Mouse (Mus musculus) liver, embryonic 16.5 days (tissue): Measurements from ENCODE around the gene Mpv17l. TPM values are rescaled to one million over a fixed set of nuclear protein-coding genes. Genes with fewer than 3 reads are reported as not detected.
"Not testable (repeated sequence)": the region's sequence is repeated elsewhere in the genome, so short reads cannot be mapped to it uniquely, and the experiment has no call there.

Experiments used
- ATAC-seq: fragments of 200-750 bp; cut with Nextera tagmentation; 2 replicates; pipeline ENCODE4 v1.8.0; 2017; ENCODE audit warnings: low read depth, mild to moderate bottlenecking, moderate number of reproducible peaks, moderate library complexity
- H3K27ac ChIP-seq: fragments of 300-500 bp; sonication (generic); 2 replicates; pipeline ENCODE4 v1.5.1; 2014; ENCODE audit warnings: mild to moderate bottlenecking, low read length
- H3K27me3 ChIP-seq: fragments of 300-500 bp; sonication (generic); 2 replicates; pipeline ENCODE4 v1.6.1; 2014; ENCODE audit warnings: low read depth, low read length, mixed read lengths; ENCODE audit not compliant: control insufficient read depth, insufficient read depth
- H3K36me3 ChIP-seq: fragments of 300-500 bp; sonication (generic); 2 replicates; pipeline ENCODE4 v1.6.1; 2014; ENCODE audit warnings: mild to moderate bottlenecking; ENCODE audit not compliant: control insufficient read depth, insufficient read depth
- H3K4me1 ChIP-seq: fragments of 300-500 bp; sonication (generic); 2 replicates; pipeline ENCODE4 v1.6.1; 2014; ENCODE audit warnings: low read depth, low read length, mixed read lengths; ENCODE audit not compliant: control insufficient read depth
- H3K4me2 ChIP-seq: fragments of 300-500 bp; sonication (generic); 2 replicates; pipeline ENCODE4 v1.6.1; 2014; ENCODE audit warnings: low read depth, low read length, mixed read lengths
- H3K4me3 ChIP-seq: fragments of 300-500 bp; sonication (generic); 2 replicates; pipeline ENCODE4 v1.5.1; 2014; ENCODE audit warnings: low read depth, mild to moderate bottlenecking, low read length
- H3K9ac ChIP-seq: fragments of 300-500 bp; sonication (generic); 2 replicates; pipeline ENCODE4 v1.6.1; 2014; ENCODE audit warnings: low read depth, low read length
- H3K9me3 ChIP-seq: fragments of 300-500 bp; sonication (generic); replicated peaks from 2 replicates; pipeline ENCODE4 v1.6.1; 2016; ENCODE audit warnings: low read length; ENCODE audit not compliant: control insufficient read depth
- WGBS: fragments of 180-500 bp; shearing (Covaris S2); extraction: QIAGEN DNeasy Blood & Tissue Kit; methylation state at CpG from one replicate; pipeline ENCODE4 v1.1.7; 2014; ENCODE audit not compliant: insufficient replicate concordance; 5-methylcytosine and 5-hydroxymethylcytosine counted together
- polyA plus RNA-seq: library from polyadenylated mRNA; unstranded; fragments of >200 nt; fragmentation: Nextera tagmentation; extraction: Ambion mirVana; gene quantifications from 2 replicates; pipeline ENCODE4 v1.2.1, GENCODE M21; 2015

Mpv17l gene
- polyA plus RNA-seq, 1 experiment from 2014 or later: 2.8 TPM

- no peak overlapping the region for H3K4me3 ChIP-seq
- no peaks in the 10 kb centered on the region for H3K27me3 ChIP-seq
- no peak overlapping the region for H3K27ac ChIP-seq
- WGBS: 70% methylated on average over 6 of the region's 6 CpGs
- no peaks in the 10 kb centered on the region for H3K9me3 ChIP-seq
- ATAC-seq: no peak
- H3K4me1 ChIP-seq: no peaks in the 10 kb centered on the region
- no peak overlapping the region for H3K9ac ChIP-seq
- H3K36me3 ChIP-seq: no peaks in the 10 kb centered on the region
- H3K4me2 ChIP-seq: no peak overlapping the region
Observed at GRCm38 (mm10) chr16:13921063-13921462, 18.1 kb downstream of the Mpv17l start.

GRCm38 (mm10) chr16:13921781-13922180 lies 18.8 kb downstream of the Mpv17l start:
- Histone ChIP-seq H3K9me3 (no peaks in the 10 kb centered on the region), H3K4me3 (no peak overlapping the region), H3K36me3 (no peaks in the 10 kb centered on the region), H3K27me3 (no peaks in the 10 kb centered on the region), H3K9ac (no peak overlapping the region), H3K4me1 (no peaks in the 10 kb centered on the region), H3K27ac (no peak overlapping the region), H3K4me2 (no peak overlapping the region)
- ATAC-seq: no peak
- WGBS: 81% methylated on average over 7 of the region's 7 CpGs

GRCm38 (mm10) chr16:13922499-13922898 lies 19.5 kb downstream of the Mpv17l start:
- ATAC-seq, H3K9ac ChIP-seq: not testable (repeated sequence)
- WGBS: 64% methylated on average over 3 of the region's 3 CpGs

GRCm38 (mm10) chr16:13922966-13923365 lies 20.0 kb downstream of the Mpv17l start:
- 72% methylated on average over 5 of the region's 5 CpGs for WGBS
- not testable (repeated sequence) for H3K27ac ChIP-seq, ATAC-seq, H3K4me3 ChIP-seq, H3K4me2 ChIP-seq, H3K36me3 ChIP-seq, H3K9me3 ChIP-seq, H3K4me1 ChIP-seq, H3K27me3 ChIP-seq, H3K9ac ChIP-seq

More at GRCm38 (mm10) chr16:13922499-13922898, 19.5 kb downstream of the Mpv17l start:
- H3K4me2 ChIP-seq, H3K36me3 ChIP-seq, H3K27me3 ChIP-seq, H3K9me3 ChIP-seq, H3K4me1 ChIP-seq, H3K27ac ChIP-seq, H3K4me3 ChIP-seq: not testable (repeated sequence)

GRCm38 (mm10) chr16:13927456-13928075 lies 24.6 kb downstream of the Mpv17l start:
- Histone ChIP-seq H3K9ac (no peak overlapping the region), H3K4me1 (no peaks in the 10 kb centered on the region), H3K9me3 (no peaks in the 10 kb centered on the region), H3K27me3 (no peaks in the 10 kb centered on the region), H3K27ac (no peak overlapping the region), H3K4me3 (no peak overlapping the region), H3K4me2 (no peak overlapping the region), H3K36me3 (no peaks in the 10 kb centered on the region)
- 68% methylated on average over 4 of the region's 4 CpGs for WGBS
- ATAC-seq: no peak

- peak overlapping the region; percentile 50 for H3K4me3 ChIP-seq
- H3K4me1 ChIP-seq: no peaks in the 10 kb centered on the region
- H3K4me2 ChIP-seq: peak overlapping the region; percentile 54
- ATAC-seq: peak; percentile 85
- WGBS: 7% methylated on average over 28 of the region's 28 CpGs
- no peak overlapping the region for H3K27ac ChIP-seq
- H3K27me3 ChIP-seq: peaks cover 17% of the 10 kb centered on the region
- no peak overlapping the region; the same call in 1 of the 2 replicates for H3K9ac ChIP-seq
- no peaks in the 10 kb centered on the region for H3K9me3 ChIP-seq
- H3K36me3 ChIP-seq: no peaks in the 10 kb centered on the region
Observed at GRCm38 (mm10) chr16:13940139-13940846, 37.3 kb downstream of the Mpv17l start.

- WGBS: 3% methylated on average over 34 of the region's 34 CpGs
- H3K4me2 ChIP-seq: peak overlapping the region; percentile 54
- ATAC-seq: peak; percentile 45
- no peaks in the 10 kb centered on the region for H3K4me1 ChIP-seq
- no peaks in the 10 kb centered on the region for H3K36me3 ChIP-seq
- H3K27ac ChIP-seq: no peak overlapping the region
- no peaks in the 10 kb centered on the region for H3K9me3 ChIP-seq
- peaks cover 17% of the 10 kb centered on the region for H3K27me3 ChIP-seq
- H3K4me3 ChIP-seq: peak overlapping the region; percentile 50
- H3K9ac ChIP-seq: no peak overlapping the region; the same call in 1 of the 2 replicates
Observed at GRCm38 (mm10) chr16:13940847-13941395, 38.0 kb downstream of the Mpv17l start.

- Histone ChIP-seq H3K4me2 (no peak overlapping the region), H3K9me3 (no peaks in the 10 kb centered on the region), H3K36me3 (no peaks in the 10 kb centered on the region), H3K27ac (no peak overlapping the region), H3K27me3 (peaks cover 17% of the 10 kb centered on the region), H3K9ac (no peak overlapping the region), H3K4me3 (no peak overlapping the region), H3K4me1 (no peaks in the 10 kb centered on the region)
- no peak for ATAC-seq
- WGBS: 10% methylated on average over 4 of the region's 4 CpGs
Observed at GRCm38 (mm10) chr16:13944178-13944577, 41.2 kb downstream of the Mpv17l start.

GRCm38 (mm10) chr16:13944752-13945151 lies 41.8 kb downstream of the Mpv17l start:
- H3K27ac ChIP-seq: no peak overlapping the region
- no peak overlapping the region for H3K9ac ChIP-seq
- no peaks in the 10 kb centered on the region for H3K36me3 ChIP-seq
- H3K4me1 ChIP-seq: no peaks in the 10 kb centered on the region
- WGBS: 64% methylated on average over 5 of the region's 5 CpGs
- peaks cover 17% of the 10 kb centered on the region for H3K27me3 ChIP-seq
- H3K4me3 ChIP-seq: no peak overlapping the region
- H3K4me2 ChIP-seq: no peak overlapping the region
- ATAC-seq: no peak
- H3K9me3 ChIP-seq: no peaks in the 10 kb centered on the region
